Mouse (Mus musculus) midbrain, postnatal 0 days (tissue): ENCODE measurements around the gene Nipsnap2. TPM values are rescaled to one million over a fixed set of nuclear protein-coding genes. Genes with fewer than 3 reads are reported as not detected.

Experiments
- ATAC-seq: fragments of 200-750 bp; cut with Nextera tagmentation; 2 replicates; pipeline ENCODE4 v1.8.0; 2017; ENCODE audit warnings: moderate number of reproducible peaks, mild to moderate bottlenecking, moderate TSS enrichment, moderate library complexity; ENCODE audit not compliant: low FRiP score
- DNase-seq: peaks from one replicate; pipeline ENCODE4 v3.0.0-alpha.2; 2015; ENCODE audit warnings: low spot score
- H3K27ac ChIP-seq: fragments of 300-500 bp; sonication (generic); 2 replicates; pipeline ENCODE4 v1.5.1; 2014; ENCODE audit warnings: low read depth, mild to moderate bottlenecking, low read length, mixed read lengths
- H3K27me3 ChIP-seq: fragments of 300-500 bp; sonication (generic); 2 replicates; pipeline ENCODE4 v1.6.1; 2014; ENCODE audit warnings: low read length, control low read depth, mixed read lengths; ENCODE audit not compliant: insufficient read depth
- H3K36me3 ChIP-seq: fragments of 300-500 bp; sonication (generic); 2 replicates; pipeline ENCODE4 v1.6.1; 2014; ENCODE audit warnings: low read length, control low read depth, mixed read lengths; ENCODE audit not compliant: insufficient read depth
- H3K4me1 ChIP-seq: fragments of 300-500 bp; sonication (generic); 2 replicates; pipeline ENCODE4 v1.6.1; 2014; ENCODE audit warnings: mild to moderate bottlenecking, control low read depth, antibody characterized with exemption, low read length, mixed read lengths; ENCODE audit not compliant: insufficient read depth
- H3K4me2 ChIP-seq: fragments of 300-500 bp; sonication (generic); 2 replicates; pipeline ENCODE4 v1.6.1; 2014; ENCODE audit warnings: low read depth, mild to moderate bottlenecking, low read length, mixed read lengths; ENCODE audit not compliant: poor library complexity, severe bottlenecking
- H3K4me3 ChIP-seq: fragments of 300-500 bp; sonication (generic); 2 replicates; pipeline ENCODE4 v1.5.1; 2014; ENCODE audit warnings: low read depth, mild to moderate bottlenecking, low read length, moderate library complexity
- H3K9ac ChIP-seq: fragments of 300-500 bp; sonication (generic); replicated peaks from 2 replicates; pipeline ENCODE4 v1.6.1; 2014; ENCODE audit warnings: mild to moderate bottlenecking, low read length, moderate library complexity, mixed read lengths; ENCODE audit not compliant: poor library complexity, severe bottlenecking
- H3K9me3 ChIP-seq: fragments of 300-500 bp; sonication (generic); 2 replicates; pipeline ENCODE4 v1.6.1; 2016; ENCODE audit warnings: low read length, control low read depth
- CTCF ChIP-seq: IDR thresholded peaks from 2 replicates; pipeline ENCODE4 v1.5.1; 2016; ENCODE audit warnings: antibody characterized with exemption, mild to moderate bottlenecking
- WGBS: fragments of 180-500 bp; shearing (Covaris S2); extraction: QIAGEN DNeasy Blood & Tissue Kit; methylation state at CpG from one replicate; pipeline ENCODE4 v1.1.7; 2014; 5-methylcytosine and 5-hydroxymethylcytosine counted together
- polyA plus RNA-seq: library from polyadenylated mRNA; unstranded; fragments of >200 nt; fragmentation: Nextera tagmentation; extraction: Ambion mirVana; gene quantifications from 2 replicates; pipeline ENCODE4 v1.2.1, GENCODE M21; 2015
- total RNA-seq: library from RNA; depleted of rRNA; stranded (reverse); fragments of >200 nt; gene quantifications from 2 replicates; pipeline ENCODE4 v1.2.3, GENCODE M21; 2014

Gene Nipsnap2
- total and polyA plus RNA-seq, 2 experiments from 2014 or later, result 79.0 to 109 TPM

DNA sequence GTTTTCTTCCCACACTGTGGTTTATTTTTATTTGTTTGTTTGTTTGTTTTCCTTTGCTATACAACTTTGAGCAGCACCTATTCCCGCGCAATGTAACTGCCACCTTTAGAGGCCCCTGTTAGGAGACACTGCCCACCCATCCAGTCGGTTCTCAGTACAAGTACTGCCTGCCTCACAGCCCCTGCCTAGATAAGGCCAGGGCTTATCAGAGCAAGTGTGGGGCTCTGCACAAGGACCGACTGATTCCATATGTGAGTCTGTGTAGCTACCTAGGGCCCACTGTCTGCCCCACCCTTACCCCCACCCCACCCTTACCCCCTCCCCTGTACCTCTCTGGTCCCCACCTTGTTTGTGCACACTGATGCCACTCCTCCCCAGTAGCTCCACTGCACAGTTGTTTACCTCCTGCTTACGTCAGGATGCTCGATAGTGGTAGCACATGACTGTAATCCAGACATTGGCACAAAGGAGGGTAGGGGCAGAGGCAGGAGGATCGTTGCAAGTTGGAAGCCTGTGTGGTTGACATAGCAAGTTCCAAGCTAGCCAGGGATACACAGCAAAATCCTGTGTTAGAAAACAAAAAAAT is 18.1 kb downstream of the Nipsnap2 start:
- ATAC-seq (no peak), DNase-seq (no peak)
- Histone ChIP-seq H3K27me3 (no peaks in the 10 kb centered on the region), H3K27ac (no peak overlapping the region), H3K4me3 (no peak overlapping the region), H3K36me3 (peaks cover 42% of the 10 kb centered on the region), H3K4me2 (no peak overlapping the region), H3K9me3 (no peaks in the 10 kb centered on the region), H3K9ac (no peak overlapping the region), H3K4me1 (no peaks in the 10 kb centered on the region)
- WGBS, result 91% methylated on average over 7 of the region's 7 CpGs
- no peak for TF ChIP-seq CTCF

DNA sequence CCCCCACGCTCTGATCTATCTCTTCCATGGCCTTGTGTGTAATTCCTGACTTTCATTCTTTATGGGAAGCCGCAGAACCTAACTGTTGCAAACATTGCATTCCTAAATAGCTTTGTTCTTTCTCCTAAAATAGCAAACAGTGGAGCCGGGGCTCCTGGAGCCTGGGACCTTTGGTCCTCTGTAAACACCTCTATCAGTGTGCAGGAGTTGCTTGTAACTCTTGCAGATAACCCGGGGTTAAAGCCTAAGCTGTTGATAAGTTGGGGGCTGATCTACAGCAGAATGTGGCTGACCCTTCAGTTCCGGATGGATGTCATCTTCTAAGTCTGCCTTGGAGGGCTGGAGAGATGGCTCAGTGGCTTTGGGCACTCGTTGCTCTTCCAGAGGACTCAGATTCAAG is 19.2 kb downstream of the Nipsnap2 start:
- H3K9me3 ChIP-seq, result no peaks in the 10 kb centered on the region
- no peak overlapping the region for H3K4me2 ChIP-seq
- H3K4me3 ChIP-seq, result no peak overlapping the region
- peaks cover 50% of the 10 kb centered on the region for H3K36me3 ChIP-seq
- no peak overlapping the region for H3K9ac ChIP-seq
- no peak for ATAC-seq
- no peak for DNase-seq
- no peaks in the 10 kb centered on the region for H3K4me1 ChIP-seq
- H3K27me3 ChIP-seq, result no peaks in the 10 kb centered on the region
- no peak overlapping the region for H3K27ac ChIP-seq
- 81% methylated on average over 6 of the region's 6 CpGs for WGBS
- TF ChIP-seq CTCF, result no peak

DNA sequence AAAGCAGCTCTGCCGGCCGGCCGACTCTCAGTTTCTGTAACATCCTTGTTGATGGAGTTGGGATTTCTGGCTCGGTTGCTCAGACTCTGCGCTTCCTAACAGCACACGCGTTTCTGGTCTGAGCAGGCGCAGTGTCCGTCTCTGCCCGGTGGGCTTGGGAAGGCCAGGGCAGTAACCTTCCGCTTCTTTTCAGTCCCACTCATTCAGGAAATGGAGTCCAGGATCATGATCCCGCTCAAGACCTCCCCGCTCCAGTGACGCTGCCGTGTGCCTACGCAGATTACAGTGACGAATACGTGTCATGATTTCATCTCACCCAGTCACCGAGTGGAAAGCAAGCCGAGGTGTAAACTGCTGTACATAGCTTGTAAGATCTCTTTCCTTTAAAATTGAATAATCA is 32.0 kb downstream of the Nipsnap2 start:
- no peak for ATAC-seq
- DNase-seq, result no peak

DNA sequence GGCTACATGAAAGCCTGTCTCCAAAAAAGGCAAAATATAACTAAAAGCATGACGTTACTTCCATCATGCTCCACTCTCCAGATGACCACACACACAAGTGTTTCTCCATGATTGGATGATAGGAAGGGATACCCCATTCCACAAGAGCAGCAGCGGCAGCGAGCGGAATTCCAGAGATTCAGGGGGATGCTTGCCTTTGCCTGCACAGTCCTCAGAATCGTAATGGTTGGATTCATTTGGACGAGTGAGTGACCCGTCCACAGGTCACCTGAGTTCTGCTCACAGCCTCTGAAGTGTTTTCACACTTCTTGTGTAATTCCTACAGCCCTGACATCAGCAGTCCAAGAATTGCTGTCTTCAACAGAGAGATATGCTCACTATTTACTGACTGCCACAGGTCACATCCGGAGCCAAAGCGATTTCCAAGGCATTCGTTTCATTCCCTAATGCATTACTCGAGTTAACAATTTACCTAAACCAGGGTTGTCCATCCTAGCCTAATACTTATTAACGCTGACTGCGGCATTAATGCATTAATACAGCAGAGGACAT is 35.1 kb downstream of the Nipsnap2 start:
- TF ChIP-seq CTCF, result no peak
- Histone ChIP-seq H3K4me1 (no peaks in the 10 kb centered on the region), H3K27ac (no peak overlapping the region), H3K9me3 (no peaks in the 10 kb centered on the region), H3K4me2 (no peak overlapping the region), H3K4me3 (no peak overlapping the region), H3K9ac (no peak overlapping the region), H3K27me3 (no peaks in the 10 kb centered on the region), H3K36me3 (peaks cover 10% of the 10 kb centered on the region; the same call in 1 of the 2 replicates)
- no peak for DNase-seq
- WGBS, result 88% methylated on average over 13 of the region's 13 CpGs
- ATAC-seq, result no peak

More for the DNA sequence above, 32.0 kb downstream of the Nipsnap2 start:
- Histone ChIP-seq H3K36me3 (peaks cover 26% of the 10 kb centered on the region), H3K9ac (no peak overlapping the region), H3K4me3 (no peak overlapping the region), H3K27ac (no peak overlapping the region), H3K4me1 (no peaks in the 10 kb centered on the region), H3K4me2 (no peak overlapping the region), H3K27me3 (no peaks in the 10 kb centered on the region), H3K9me3 (no peaks in the 10 kb centered on the region)
- 94% methylated on average over 20 of the region's 20 CpGs for WGBS
- TF ChIP-seq CTCF, result no peak

DNA sequence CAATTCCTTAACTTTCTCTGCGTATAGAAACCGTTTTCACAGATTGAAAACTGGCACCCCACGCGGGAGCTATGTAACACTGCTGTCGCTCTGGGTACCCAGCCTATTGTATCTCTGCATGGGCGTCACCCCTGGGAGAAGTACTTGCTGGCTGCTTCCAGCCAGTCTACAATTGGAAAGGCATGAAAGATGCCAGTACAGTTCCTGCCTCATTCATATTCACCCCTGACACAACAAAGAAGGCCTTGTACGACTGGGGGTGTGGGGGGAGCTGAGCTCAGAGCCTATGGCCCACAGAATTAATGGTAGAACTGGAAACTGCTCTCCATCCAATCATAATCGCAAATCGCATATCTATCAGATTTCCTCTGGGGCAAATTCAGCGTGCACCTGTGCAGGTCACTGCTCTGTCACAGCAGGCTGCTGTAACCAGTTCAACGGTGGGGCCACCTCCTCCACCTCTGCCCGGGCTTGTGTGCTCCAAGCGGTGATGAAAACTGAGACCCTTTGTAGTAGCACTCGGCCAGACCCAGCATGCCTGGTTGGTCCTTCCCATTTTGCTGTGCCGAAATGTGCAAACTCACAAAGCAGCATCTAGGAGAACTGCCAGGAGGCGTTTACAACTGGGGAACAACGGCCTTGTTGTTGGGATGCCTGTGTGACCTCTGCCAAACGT is 37.1 kb downstream of the Nipsnap2 start:
- TF ChIP-seq CTCF, result no peak
- DNase-seq (peak; percentile 87), ATAC-seq (peak; percentile 94)
- H3K4me1 ChIP-seq, result no peaks in the 10 kb centered on the region
- H3K36me3 ChIP-seq, result peaks cover 3% of the 10 kb centered on the region; the same call in 1 of the 2 replicates
- peak overlapping the region; percentile 69 for H3K27ac ChIP-seq
- no peak overlapping the region for H3K4me3 ChIP-seq
- H3K9ac ChIP-seq, result no peak overlapping the region
- 61% methylated on average over 18 of the region's 18 CpGs for whole genome bisulfite sequencing
- H3K4me2 ChIP-seq, result no peak overlapping the region
- H3K9me3 ChIP-seq, result no peaks in the 10 kb centered on the region
- no peaks in the 10 kb centered on the region for H3K27me3 ChIP-seq
